Mouse (Mus musculus) ovary, postnatal 10 days (tissue): Measurements from ENCODE around the gene Lnx2.
A peak's percentile ranks its signal among the peaks of the same experiment; 100 is the strongest.

Experiments
- DNase-seq: peaks from one replicate; pipeline ENCODE4 v3.0.0; 2022; ENCODE audit warnings: low spot score

The Lnx2 gene

DNA sequence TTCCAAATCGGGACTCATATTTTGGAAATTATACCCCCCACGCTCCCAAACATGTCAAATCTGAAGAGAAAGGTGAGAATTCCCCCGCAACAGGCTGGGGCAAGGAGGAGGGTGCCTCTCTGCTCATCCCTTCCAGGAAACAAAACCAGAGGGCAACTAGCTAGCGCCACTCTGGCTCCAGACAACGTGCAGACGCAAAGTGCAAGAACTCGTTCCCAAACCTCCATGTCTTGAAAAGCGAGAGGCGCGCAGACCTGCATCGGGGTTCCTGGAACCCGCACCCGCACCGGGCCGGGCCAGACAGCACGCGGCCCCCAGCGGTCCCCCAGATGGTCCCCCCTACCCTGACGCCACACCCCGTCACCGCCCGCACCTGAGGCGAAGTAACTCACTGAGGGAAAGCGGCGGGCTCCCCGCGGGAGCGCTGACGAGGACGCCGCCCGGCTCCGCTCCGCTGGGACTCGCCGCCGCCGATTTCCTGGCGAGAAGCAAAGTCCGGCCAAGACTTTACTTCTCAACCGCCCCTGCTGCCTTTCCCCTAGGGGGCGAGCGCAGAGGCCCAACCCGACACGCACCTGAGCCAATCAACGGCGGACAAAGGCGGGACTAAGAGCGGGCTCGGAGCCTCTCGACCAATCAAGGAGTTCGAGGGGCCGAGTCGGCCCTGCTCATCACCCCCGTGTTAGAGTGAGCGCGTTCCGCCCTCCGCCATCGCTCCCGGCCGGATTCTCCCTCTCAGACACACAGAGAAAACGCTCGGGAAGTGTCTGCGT lies at the start of gene Lnx2:
Gene Lnx2, minus strand, starts transcription at position 561 of the 773 bp plus-strand sequence.
- peak; percentile 93 for DNase-seq

DNA sequence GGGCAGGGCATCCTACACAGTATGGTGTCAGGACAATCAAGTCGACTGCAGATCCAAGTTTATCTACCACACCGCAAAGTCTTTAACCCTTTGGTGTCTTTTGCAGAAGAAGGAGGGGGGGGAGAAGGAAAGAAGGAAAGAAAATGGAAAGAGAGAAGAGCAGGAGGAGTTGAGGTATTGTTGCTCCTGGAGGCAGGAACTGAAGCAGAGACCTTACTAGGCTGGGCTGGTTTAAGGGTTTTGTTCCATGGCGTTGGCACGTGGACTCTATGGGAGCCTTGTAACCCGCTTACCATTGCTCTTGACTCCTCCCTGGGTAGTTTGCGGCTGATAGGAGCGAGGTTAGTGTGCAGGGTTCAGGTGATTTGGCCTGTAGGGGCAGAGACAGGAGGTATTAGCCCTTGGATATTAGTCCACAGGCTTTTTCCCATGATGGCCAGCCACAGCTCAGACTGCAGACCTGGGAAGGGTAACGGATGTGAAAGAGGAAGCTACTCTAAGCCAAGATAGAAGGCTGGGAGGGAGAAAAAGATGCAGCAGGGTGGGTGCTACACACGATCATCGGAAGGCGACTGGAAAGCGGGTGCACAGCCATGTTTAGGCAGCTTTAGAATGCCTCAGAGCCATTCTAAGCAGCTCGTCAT lies 49.3 kb upstream of the Lnx2 start:
- DNase-seq, result no peak

DNA sequence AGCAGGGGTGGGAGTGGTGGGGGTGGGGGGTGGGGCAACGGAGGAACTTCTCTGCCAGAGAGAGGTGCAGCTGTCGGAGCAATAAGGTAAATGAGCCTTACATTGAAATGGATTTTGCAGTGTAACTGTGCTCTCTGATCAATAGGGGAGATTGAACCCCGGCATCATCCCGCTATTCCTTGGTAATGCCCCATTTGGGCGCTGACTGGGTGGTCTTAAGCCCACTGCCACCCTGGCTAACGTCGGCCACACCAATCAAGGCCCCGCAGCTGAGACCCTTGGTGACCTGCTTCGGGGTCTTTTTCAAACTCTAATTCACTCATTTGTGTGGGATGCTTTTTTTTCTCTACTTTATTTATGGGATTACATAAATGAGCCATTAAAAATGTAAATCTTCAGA lies 48.4 kb upstream of the Lnx2 start:
- DNase-seq, result no peak

DNA sequence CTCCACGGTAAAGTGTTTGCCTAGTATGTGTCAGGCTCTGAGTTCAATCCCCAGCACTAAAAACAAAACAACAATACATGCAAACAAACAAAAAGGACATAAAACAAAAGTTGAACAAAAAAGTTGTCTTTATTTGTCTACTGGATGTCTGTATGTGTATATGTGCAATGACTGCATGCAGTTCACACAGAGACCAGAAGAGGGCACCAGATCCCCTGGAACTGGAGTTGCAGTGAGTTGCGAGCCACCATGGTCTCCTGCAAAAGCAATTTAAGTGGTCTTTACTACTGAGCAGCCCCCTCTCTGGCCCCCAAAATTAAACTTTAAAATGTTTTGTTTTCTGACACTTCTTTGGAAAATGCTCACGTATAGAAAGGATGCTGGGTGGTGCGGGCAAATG lies 44.8 kb upstream of the Lnx2 start:
- DNase-seq, result no peak

DNA sequence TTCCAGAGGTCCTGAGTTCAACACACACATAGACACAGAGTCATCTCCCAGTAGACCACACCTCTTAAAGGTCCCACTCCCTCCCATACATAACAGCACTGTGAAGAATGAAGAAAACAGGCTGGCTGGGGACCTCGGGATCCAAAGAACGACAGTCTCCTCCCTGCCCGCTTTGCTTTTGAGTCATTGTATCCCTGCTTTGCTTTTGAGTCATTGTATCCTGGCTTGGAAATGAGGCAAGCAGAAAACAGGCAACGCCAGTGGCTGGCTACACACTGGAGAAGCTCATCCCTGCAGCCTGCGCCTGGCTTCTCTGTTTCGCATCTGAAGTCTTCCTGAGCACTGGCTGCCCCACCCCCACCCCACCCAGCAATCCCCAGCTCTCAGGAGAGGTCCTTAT lies 40.6 kb upstream of the Lnx2 start:
- no peak for DNase-seq

DNA sequence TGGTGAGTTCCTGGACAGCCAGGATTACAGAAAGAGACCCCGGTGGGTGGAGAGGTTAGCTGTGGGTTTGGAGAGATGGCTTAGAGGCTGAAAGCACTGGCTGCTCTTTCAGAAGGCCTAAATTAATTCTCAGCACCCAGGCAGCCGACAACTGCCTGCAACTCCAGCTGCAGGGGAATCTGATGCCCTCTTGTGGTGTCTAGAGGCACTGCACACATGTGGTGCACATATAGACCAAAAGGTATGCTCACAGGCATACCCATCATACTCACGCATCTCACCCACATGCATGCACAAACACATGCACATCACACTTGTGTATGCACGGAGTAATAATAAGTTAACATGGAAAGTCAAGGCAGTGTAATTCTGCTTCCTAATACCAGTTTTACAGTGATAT lies 39.2 kb upstream of the Lnx2 start:
- no peak for DNase-seq

DNA sequence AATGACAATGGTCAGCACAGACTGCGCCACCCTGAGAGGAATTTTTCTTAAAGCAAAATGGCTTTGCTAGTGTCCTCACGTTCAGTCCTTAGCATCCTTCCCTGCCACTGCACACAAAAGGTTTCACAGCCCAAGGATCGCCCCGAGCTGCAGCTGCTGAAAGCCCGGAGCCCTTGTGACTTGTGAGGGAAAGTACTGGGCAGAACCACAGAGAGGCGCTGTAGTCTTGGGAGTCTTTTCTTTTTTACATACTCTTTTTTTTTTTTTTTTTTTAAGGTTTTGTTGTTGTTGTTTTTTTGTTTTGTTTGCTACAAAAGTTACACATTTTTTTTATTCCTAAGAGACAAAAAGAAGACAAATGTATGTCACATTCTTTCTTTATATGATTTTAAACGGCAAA lies 38.4 kb upstream of the Lnx2 start:
- no peak for DNase-seq

DNA sequence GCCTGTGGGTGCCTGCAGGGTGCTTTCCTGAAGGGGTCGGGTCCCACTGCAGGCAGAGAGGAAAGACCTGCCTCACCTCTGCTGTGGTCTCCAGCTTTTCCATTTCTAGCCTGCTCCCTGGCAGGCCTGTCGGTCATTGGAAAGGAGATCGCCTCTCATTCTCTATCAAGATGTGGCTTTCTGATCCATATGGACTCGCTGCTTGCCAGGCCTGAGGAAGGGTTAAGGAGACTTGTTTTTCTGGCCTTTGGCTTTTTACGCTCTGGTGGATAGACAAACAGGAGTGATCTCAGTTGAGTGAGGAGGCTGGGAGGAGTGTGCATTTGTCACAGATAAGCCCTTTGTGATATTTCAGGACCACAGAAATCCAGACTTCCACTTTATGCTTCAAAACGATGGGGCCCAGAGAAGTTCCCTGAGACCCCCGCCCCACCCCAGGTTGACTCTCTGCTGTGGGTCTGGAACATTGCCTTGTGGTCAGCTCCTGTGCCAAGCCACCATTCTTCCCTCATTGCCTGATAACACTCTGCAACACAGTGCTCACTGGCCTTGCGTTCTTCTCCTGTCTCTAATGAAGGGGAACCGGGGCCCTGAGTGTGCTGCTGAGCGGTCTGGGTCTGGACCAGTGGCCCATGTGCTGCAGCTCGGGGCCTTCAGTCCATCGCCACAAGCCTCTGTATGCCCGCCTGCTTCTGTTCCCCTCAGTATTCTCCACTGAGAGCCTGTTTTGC lies 32.6 kb upstream of the Lnx2 start:
- no peak for DNase-seq

DNA sequence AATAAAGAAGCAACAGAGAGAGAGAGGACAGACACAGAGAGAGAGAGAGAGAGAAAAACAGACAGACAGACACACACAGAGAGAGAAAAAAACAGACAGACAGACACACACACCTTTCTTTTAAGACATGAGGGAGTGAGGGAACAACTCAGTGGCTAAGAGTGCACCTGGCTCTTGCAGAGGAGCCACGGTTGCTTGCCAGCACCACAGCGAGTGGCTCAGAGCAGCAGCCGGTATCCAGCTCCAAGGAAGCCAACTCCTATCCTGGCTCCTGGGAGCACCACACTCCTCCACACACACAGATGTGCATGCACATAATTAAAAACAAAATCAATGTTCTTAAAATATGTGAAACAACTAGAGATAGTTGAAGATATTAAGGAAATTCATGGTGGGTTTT lies 30.9 kb upstream of the Lnx2 start:
- DNase-seq, result no peak

DNA sequence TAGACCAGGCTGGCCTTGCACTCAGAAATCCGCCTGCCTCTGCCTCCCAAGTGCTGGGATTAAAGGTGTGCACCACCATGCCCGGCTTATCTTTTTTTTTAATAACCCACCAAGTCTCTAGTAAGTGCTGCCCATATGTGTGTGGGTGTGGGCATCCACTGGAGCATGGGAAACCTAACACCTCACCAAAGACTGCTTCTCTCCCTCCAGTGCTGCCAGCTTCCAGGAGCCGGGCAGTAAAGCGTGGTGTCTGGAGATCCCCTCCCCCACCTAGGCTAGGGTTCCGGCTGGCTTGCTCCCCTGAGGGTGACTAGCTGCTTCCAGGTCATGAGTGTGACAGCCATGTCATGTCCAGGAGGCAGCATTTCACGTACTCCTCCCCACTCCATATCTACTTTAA lies 25.9 kb upstream of the Lnx2 start:
- no peak for DNase-seq

DNA sequence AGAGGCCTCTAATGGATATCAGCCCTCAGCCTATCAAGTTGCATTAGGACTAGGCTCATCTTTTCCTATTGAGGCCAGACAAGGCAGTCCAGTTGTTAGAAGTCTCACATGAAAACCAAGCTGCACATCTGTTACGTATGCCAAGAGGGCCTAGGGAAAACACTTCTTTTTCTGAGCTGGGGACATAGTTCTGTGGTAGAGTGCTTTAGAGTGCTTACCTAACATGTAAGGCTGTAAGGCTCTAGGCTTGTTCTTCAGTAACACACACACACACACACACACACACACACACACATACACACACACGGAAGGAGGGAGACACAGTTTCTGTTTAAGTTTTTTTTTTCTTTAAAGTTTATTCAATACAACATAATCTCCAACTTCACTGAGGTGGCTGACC lies 23.8 kb upstream of the Lnx2 start:
- DNase-seq, result no peak

DNA sequence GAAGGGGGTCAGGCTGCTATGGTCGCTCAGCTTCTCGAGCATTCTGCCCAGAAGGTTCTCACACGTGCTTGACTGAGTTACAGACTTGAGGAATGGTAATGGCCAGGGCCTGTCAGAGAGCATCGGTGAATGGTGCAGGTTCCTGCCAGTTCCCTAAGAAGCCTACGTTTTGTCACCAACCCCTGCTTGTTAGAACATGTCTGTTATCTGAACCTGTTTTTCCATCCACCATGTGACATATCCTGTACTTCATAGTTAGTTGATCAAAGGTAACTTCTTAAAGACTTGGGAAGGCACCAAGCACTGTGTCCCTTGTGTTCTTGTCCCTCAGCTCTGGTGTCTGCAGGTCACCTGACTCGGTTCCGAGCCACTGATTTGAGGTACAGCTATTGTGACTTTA lies 22.3 kb upstream of the Lnx2 start:
- no peak for DNase-seq

DNA sequence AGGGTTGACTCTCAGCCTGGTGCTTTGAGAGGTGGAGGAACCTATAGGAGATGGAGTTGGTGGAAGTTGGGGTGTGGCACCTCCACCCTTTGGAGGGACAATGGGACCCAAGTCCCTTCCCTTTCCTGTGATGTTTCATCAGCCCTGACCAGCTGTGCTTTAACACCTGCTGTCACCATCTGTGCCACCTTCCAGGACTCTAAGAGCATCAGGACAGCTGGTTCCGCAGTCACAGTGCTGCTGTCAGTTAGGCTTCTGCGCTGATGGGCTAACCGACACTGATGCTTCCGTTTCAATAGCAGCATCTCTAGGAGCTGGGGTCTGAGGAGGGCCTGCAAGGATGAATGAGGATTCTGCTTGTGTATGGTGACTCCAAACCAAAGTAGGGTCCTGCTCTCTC lies 20.2 kb upstream of the Lnx2 start:
- DNase-seq, result no peak

DNA sequence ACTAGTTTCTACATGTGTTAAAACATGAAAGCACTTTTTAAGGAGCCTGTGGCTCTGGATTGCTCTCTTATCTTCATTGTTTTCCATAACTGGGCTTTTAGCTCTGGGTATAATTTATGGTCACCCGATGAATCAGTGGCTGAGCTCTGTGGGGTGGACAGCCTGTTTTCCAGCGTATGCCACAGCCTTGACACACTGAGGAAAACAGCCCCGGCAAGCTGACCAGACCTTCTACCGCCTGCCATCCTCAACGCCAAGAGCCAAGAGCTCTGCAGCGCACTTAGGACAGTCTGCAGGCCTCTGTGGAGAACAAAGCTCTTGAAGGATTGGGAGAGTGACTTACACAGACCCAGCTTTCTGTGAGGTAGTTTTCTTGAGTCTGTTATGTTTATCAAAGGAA lies 17.9 kb upstream of the Lnx2 start:
- DNase-seq, result no peak

DNA sequence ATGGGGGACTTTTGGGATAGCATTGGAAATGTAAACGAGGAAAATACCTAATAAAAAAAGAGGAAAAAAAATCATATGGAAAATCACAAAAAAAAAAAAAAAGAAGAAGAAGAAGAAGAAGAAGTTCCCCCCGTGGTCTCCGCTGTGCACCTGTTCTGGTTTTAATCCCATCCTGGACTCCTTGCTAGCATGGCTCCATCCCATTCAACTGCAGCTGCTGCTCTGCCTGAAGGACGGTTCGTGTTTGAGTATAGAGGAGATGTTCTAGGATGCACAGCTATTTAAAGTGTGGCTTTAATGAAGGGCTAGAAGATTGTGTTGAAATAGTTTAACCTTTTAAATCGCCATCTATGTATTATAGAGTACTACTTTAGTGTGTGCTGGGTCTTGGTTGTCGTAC lies 16.1 kb upstream of the Lnx2 start:
- DNase-seq, result no peak

DNA sequence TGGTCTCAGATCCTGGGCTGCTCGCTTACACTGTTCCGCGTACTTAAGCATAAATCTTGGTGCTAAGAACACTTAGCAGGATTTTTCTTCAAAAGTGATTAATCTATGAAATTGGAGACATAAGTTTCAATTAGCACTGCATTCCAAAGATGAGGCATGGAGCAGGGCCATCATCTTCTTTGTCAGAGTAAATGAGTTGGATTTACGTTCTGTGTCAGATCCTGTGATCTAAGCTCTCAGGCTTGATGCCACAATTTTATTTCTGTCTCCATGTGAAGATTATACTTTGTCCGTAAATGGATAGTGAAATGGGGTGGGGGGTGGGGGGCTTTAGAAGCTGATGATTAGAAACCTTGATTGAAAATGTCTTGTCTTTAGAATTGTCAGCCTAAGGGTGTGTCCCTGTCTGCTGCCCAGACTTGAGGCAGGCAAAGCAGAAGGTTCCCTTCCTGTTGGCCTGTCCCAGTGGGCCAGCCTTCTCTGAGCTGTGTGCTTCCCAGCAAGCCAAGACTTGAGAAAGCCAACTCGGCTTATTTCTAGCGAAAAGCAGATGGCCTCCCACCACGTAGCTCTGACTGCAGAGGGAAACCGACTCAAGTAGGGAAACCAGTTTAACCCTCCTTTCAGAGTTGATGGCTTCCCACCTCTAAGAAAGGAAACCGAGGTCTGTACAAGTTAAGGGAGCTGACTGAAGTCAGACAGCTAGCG lies 14.0 kb upstream of the Lnx2 start:
- no peak for DNase-seq

DNA sequence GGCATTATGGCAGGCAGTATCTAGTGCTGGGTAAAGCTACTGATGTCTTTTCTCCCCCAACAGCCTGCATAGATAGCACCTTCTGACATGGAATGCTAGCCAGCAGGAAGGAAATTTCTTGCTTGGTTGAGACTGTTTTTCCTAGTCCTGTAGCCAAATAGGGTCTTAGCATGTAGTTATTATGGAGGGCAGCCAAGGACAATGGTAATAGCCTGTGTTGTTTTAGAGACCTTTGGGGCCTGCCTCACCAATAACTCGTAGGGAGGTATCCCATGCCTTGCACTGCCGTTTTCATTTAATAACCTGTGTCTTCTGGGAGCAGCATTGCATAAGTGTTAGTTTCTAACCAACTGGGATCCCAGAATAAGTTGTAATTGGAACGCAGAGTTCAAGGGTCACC lies 13.4 kb upstream of the Lnx2 start:
- no peak for DNase-seq

DNA sequence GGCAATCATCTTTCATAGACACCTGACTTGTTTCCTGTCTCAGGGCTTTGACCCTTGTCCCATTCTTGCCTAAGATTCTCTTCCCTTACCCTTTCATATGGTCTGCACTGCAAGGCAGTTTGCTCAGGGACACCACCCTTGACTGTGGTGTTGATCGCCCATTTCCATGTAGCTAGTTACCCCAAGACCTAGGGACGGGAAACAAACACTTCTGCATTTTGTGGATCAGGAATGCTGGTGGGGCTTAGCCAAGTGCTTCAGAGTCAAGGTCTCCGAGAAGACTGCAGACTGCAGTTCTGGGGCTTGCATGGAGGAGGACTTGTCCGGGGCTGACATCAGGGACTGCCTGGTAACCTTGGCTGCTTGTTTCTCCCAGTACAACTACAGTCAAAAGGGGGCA lies 10.4 kb upstream of the Lnx2 start:
- DNase-seq, result no peak

DNA sequence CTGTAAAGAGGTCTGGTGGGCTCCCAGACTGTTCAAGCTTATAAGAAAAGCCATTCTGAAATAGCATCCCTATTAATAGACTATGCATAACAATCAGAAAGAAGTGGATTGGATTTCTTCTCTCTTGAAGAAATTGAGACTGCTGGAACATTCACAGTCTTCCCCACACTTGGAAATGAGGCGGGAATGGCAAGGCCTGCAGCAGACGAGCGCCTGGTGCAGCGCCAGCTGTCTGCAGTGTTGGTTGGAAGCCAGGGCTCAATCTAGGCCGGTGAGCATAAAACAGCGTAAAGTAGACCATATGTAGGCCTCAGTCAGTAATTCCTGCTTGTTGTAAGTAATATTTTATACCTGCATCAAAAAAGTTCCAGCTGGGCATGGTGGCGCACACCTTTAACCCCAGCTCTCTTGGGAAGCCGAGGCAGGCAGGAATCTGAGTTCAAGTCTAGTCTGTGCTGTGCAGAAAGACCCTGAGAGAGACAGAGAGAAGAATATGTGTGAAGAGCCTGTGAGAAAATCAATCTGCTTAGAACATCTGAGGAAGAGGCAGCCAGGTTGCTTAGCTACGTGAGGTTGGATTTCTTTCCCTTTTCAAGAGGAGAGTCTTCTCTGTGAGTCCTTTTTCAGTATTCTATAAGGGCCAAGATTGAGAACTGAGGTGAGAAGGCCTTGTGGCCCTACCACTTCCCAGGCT lies 9.0 kb upstream of the Lnx2 start:
- DNase-seq, result no peak

DNA sequence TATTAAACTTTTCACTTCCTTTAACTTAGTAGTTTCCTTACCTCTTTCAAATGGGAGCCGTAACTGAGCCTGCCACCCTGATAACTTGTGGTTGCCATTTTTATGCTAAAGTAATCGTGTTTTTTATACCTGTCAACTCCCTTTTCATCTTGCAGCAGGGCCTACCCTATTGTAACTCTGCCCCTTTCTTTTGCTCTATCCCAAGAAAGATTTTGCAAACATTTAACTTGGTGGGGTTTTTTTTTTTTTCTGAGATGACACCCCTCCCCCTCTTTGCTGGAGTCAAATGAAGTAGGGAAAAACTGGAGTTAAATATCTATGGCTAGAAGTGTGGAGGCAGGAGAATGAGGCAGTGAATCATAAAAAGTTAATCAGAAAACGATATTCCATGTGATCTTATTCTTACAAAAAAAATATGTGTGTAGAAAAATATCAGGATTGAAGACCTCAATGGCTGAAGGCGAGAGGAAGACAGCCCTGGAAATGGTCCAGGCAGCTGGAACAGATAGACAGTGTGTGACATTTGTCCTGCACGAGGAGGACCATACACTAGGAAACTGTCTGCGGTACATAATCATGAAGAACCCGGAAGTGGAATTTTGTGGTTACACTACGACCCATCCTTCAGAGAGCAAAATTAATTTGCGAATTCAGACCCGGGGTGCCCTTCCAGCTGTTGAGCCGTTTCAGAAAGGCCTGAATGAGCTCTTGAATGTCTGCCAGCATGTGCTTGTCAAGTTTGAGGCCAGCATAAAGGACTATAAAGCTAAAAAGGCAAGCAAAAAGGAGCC lies 1.9 kb upstream of the Lnx2 start:
- no peak for DNase-seq

DNA sequence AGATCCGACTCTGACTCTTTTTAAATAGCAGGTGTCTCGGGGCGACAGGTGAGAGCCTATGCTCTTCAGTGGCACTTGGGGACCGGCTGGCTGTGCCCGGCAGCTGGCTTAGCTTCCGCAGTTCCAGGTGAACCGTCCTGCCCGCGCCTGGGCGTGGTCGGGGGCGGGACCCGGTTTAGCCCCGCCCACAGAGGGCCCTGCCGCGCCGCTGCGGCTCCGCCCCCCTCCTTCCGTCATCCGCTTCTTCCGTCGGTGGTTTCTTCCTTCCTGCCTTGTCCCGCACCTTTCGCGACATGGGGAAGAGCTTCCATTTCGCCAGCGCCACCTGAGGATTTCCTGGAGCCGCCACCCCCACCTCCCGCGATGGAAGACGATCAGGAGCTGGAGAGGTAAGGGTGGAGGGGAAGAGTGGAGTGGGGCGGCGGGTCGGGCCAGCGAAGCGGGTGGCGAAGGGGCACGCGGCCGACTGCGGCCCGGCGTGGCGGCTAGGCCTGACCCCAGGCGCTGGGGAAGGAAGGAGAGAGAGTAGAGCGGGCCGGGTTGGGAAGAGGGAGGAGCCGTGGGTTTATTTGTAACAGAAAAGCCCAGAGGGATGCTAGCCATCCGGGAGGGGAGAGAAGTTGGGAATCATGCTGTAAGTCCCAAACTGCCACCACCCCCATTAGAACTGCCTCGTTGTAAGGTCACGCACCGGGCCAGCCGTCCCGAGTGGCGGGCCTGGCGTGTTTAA lies 1.1 kb upstream of the Lnx2 start:
- peak; percentile 82 for DNase-seq
